Mouse (Mus musculus) layer of hippocampus, adult 11-12 months (tissue): Measurements from ENCODE around the gene Amotl1.

Experiments used
- DNase-seq: peaks from one replicate; pipeline ENCODE4 v3.0.0; 2022; ENCODE audit warnings: low spot score

The Amotl1 gene

GRCm38 (mm10) chr9:14547584-14548365 lies 97.1 kb downstream of the Amotl1 start:
- DNase-seq = no peak

GRCm38 (mm10) chr9:14544034-14544757 lies 100.7 kb downstream of the Amotl1 start:
- no peak for DNase-seq

DNA sequence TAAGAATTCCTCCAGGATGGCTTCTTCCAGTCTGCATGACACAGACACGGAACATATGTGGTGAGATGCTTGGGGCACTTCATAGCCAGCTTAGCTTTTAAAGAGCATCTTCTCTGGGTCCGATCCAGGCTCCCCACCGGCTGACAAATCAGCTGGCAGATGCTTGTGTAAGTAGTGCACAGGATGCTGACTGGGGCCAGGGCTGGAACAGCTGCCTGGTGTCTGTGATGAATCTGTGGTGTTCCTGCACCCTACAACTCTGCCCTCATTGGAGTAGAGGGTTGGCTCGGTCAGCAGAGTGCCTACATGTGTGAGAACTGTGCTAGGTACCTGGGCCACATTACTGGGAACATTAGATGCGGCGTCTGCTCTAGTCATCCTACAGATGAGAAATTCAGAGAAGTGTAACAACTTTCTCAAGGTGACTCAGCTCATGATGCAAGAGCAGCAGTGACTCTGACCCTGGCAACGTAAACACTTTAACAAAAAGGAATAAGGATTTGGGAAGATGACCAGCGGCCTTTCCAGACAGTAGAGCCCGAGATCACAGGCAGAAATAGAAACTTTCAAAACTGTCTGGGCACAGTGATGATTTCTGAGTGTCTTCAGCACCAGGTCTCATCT lies 109.9 kb downstream of the Amotl1 start:
- DNase-seq = no peak

- DNase-seq = no peak
Measured at GRCm38 (mm10) chr9:14533659-14534058, 111.2 kb downstream of the Amotl1 start.

DNA sequence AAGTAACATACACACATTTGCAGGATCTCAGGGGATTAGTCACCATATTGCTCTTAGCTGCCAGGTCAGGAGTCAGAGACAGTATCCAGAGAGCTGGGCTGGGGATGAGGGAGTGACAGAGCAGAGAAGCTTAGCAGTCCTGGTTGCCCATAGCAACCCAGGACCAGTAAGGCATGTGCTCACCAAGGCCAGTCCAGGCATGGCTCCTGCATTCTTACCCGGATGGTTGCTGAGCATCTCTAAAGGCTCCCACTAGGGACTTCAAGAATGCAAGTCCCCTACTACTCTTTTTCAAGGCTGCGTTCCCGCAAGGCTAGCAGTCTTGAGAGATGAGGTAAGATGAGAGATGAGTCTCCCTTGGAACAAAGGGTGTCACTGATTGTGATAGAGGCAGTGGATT lies 112.6 kb downstream of the Amotl1 start:
- no peak for DNase-seq

- no peak for DNase-seq
Measured at GRCm38 (mm10) chr9:14530004-14530403, 114.9 kb downstream of the Amotl1 start.

DNA sequence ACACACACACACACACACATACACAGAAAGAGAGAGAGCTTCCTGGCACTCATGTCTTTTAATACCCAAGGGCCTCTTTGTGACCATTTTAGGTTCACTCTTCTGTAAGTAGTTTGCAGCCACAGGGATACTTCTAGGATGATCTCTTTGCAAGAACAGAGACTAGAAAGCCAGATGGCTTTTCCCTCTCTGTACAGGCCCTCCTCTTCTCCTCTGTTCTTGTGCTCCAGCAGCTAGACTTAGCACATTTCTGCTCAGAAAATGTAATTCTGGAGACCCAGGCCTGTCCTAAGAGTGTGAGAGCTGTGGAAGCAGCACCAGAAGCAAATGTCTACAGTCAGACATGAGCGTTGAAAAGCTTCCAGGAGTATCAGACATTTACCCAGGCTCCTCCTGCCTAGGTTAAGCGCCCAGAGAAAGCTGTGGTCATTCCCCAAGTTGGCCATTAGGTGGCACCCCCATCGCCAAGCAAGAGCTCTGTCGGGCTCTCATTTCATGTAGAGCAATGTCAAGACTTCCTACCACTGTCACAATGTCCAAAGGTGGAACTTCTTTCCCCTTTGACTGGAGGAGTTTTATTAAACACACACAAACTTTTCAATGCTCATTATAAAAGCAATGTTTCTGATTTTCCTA lies 121.3 kb downstream of the Amotl1 start:
- DNase-seq = peak; percentile 82

DNA sequence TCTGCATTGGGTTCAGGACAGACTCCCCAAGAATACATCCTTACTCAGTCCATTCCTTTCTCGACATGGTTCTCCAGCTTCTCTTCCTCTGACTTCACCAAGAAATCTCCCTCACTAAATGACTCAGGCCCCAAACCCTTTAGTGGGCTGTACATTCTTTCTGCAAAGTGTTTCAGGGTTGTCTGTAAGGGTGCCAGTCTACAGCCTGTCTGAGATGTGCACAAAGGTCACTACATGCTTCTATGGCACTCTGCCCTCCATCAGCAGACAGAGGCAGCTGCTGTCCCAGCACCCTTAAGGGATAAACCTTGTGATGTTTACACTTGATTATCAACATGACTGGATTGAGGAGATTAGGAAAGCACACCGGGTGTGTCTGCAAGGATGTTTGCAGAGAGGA lies 123.2 kb downstream of the Amotl1 start:
- no peak for DNase-seq

DNA sequence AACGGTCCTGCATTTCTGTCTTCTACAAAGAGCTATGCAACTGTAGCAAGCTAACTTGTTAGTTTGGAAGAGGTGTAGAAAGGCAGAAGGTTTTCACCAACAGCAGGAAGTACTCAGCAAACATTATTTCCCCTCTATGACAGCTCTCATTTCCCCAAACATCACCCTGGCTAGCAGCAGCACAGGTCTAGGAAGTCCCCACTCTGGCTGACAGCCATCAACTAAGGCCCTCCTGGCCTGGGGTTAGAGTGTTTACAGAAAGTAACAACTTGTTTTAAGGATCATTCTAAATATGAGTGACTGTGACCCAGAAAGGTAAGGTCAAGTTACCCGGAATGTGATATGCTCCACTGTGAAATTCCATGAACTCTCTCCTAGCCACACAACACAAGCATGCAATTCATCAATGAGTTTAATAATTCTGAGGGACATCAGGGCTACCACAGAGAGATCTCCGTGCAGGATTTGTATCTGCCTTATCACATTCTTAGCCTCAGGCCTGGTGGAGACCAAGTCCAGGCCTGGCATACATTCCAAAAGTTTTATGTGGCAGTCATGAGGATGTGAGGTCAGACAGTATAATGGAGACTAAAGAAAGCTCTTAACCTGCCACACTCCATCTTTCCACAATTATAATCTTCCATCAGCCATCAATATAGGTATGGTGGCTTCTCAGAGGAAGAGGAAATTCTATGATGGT lies 123.7 kb downstream of the Amotl1 start:
- DNase-seq = no peak

- no peak for DNase-seq
Measured at GRCm38 (mm10) chr9:14518105-14518504, 126.8 kb downstream of the Amotl1 start.

GRCm38 (mm10) chr9:14517296-14517695 lies 127.6 kb downstream of the Amotl1 start:
- DNase-seq = no peak

DNA sequence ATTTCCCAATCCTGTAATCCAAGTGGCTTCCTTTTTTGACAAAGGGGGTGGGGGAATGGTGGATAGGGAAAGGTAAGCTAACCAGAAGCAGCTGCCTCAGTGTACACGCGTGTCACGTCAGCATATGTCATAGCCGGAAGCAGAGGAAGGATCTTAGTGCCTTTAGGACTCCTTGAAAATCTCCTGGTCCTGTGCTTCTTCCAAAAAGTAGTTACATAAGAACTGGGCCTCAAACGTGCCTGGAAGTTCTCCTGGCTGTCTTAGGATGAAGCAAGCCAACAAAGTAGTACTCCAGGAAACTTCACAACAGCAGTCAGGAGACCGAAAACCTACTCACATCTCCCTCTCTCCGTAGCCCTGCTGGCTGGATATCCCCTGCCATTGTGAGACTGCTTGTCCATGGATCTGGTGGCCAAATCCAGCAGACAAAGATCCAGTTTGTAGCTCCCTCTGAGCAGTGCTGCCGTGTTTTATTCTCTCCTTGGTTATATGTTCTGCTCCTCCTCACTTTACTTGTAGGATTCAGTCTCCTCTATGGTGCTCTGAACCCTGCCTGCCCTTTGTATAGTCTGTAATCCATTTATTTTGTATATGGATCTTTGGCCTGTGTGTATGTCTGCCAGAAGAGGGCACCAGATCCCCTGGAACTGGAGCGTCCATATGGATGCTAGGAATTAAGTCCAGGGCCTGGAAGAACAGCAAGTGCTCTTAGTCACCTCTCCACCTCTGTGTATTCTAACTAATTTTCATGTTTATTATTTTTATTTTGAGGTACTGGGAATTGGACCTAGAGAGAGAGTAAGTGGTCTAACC lies 132.0 kb downstream of the Amotl1 start:
- DNase-seq = peak; percentile 29

- DNase-seq = no peak
Measured at GRCm38 (mm10) chr9:14500916-14501424, 143.9 kb downstream of the Amotl1 start.

DNA sequence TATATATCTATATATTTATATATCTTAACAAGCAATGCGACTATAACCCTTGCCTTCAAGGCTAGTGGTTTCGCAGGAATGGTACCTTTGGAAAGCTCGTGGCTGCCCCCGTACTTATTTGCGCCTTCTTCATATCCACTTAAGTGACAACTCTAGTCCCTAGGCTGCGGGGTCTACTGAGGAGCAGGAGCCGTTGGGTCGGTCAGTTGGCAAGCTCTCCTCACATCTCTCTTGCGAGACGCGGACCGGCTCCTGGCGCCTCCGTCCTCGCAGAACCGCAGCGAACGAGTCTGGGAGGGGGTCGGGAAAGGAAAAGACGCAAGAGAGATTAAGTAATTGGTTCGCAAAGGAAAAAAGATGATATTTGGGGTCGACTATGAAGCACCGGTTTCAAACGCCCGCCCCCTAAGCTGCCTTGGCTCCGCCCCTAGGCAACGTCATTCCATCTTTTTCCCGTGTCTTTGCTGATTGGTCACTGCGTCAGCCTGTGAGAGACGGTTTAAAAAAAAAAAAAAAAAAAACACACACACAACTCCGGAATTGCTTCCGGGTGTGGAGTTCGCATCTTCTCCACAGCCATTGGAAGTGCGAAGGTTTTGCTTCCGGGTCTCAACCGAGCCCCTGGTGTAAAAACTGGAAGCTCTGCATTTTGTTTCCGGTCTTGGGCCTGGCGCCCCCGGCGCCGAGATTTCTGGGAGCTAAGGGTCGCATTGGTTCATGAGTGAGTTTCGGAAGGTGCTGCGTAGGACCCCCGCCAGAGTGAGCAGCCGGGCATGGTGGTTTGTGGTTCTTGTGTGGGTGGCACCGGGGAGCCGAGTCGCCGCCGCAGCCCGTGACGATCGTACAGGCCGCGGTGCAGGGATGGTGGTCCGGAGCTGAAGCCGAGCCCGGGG lies 144.6 kb downstream of the Amotl1 start, which contains the start of the genes Kdm4d and Cwc15:
Gene Kdm4d (minus strand): TSS at position 460 of the 893 bp plus-strand sequence.
Gene Cwc15 (plus strand): TSS at position 595 of the 893 bp plus-strand sequence.
- DNase-seq = peak; percentile 98

DNA sequence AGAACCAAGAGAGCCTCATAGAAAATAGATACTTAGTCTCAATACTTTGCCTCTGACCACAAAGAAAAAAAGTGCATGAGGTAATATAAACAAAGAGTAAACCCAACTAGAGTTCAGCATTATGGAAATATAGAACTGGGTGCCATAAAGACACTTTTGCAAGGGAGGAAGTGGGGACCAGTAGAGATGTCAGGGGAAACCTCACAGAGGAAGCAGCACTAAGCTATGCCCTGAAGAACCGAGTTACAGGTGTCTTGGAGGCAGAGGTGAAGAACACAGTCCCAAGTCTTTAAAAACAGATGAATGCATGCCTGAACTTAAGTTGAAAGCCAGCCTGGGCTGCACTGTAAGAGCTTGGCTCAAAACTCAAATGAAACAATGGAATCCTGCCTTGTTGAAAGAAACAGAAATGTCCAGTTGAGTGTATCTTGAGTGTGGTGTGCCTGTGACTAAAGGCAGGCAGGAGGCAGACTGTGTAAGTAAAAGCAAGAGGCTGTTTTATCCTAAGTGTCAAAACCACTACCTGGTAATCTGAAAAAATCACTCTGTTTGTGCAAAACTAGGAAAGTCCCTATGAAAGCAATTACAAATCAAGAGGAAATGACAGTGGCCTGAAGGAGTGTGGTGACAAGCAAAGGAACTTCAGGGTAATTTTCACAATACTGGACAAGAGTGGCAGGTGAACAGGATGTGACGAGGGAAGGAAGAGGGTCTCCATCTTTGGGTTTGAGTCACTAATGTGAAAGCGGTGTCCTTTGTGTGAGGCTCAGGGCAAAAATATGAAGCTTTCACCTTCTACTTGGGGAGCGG lies 145.8 kb downstream of the Amotl1 start:
- no peak for DNase-seq
